Mouse (Mus musculus) ES-Bruce4 (cell line): ENCODE data around the gene Ice1. TPM values are rescaled to one million over a fixed set of nuclear protein-coding genes. Genes with fewer than 3 reads are reported as not detected.
A peak's percentile ranks its signal among the peaks of the same experiment; 100 is the strongest.

Source experiments
- H3K27ac ChIP-seq: 2 replicates; pipeline ENCODE4 v1.5.1; 2012; ENCODE audit warnings: low read length, inconsistent platforms; ENCODE audit not compliant: insufficient read depth
- H3K27me3 ChIP-seq: 2 replicates; pipeline ENCODE4 v1.6.1; 2012; ENCODE audit warnings: mild to moderate bottlenecking, low read length, inconsistent platforms; ENCODE audit not compliant: control insufficient read depth, poor library complexity, insufficient read depth, severe bottlenecking
- H3K36me3 ChIP-seq: 2 replicates; pipeline ENCODE4 v1.6.1; 2012; ENCODE audit warnings: inconsistent platforms, mild to moderate bottlenecking, low read length, moderate library complexity; ENCODE audit not compliant: control insufficient read depth, poor library complexity, insufficient read depth, severe bottlenecking
- H3K4me1 ChIP-seq: one replicate; pipeline ENCODE4 v1.8.1; 2011; ENCODE audit warnings: low read length; ENCODE audit not compliant: control insufficient read depth, insufficient read depth
- H3K4me3 ChIP-seq: 2 replicates; pipeline ENCODE4 v1.5.1; 2011; ENCODE audit warnings: low read depth, mild to moderate bottlenecking, low read length
- H3K9ac ChIP-seq: 2 replicates; pipeline ENCODE4 v1.6.1; 2012; ENCODE audit warnings: low read depth, mild to moderate bottlenecking, inconsistent platforms; ENCODE audit not compliant: poor library complexity, severe bottlenecking
- H3K9me3 ChIP-seq: replicated peaks from 2 replicates; pipeline ENCODE4 v1.6.1; 2012; ENCODE audit warnings: mild to moderate bottlenecking, low read length, inconsistent platforms; ENCODE audit not compliant: control insufficient read depth, poor library complexity, insufficient read depth, severe bottlenecking
- CTCF ChIP-seq: IDR thresholded peaks from one replicate; pipeline ENCODE4 v1.8.1; 2011; ENCODE audit warnings: low read depth, low read length
- EP300 ChIP-seq: IDR thresholded peaks from 2 replicates; pipeline ENCODE4 v1.6.1; 2011; ENCODE audit warnings: low read depth, low read length; ENCODE audit not compliant: insufficient read depth
- POLR2A ChIP-seq: IDR thresholded peaks from one replicate; pipeline ENCODE4 v1.8.1; 2011; ENCODE audit warnings: low read length; ENCODE audit not compliant: insufficient read depth
- polyA plus RNA-seq: library from polyadenylated mRNA; stranded (reverse); fragments of >200 nt; gene quantifications from 2 replicates; pipeline ENCODE4 v1.2.4, GENCODE M21; 2011; ENCODE audit warnings: low read depth; ENCODE audit not compliant: missing spikeins, insufficient read depth, insufficient read length

Gene Ice1
- polyA plus RNA-seq, 1 experiment, result 42.3 TPM

GRCm38 (mm10) chr13:70599964-70600619, 37.3 kb downstream of the Ice1 start:
- Histone ChIP-seq H3K27me3 (no peaks in the 10 kb centered on the region), H3K9ac (no peak overlapping the region), H3K36me3 (peaks cover 29% of the 10 kb centered on the region), H3K4me1 (no peaks in the 10 kb centered on the region), H3K27ac (no peak overlapping the region), H3K4me3 (no peak overlapping the region), H3K9me3 (no peaks in the 10 kb centered on the region)
- no peak for TF ChIP-seq CTCF
- TF ChIP-seq EP300, result no peak
- TF ChIP-seq POLR2A, result no peak

DNA sequence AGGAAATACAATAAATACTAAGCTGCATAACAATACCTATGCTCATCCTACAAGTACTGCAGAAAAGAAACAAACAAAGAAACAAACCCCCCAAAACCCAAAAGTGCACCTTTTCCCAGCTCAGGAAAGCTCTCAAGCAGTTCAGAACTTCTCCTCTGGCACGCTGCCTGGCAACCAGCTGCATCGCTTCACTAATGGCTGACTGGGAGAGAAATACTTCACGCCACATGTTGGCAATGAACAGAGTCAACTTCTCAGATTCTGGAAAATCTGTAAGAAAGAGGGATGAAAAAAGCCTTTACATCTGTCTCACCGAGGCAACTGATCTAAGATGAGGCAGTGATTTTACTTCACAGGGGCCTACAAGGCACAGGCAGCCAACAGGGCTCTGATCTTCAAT, 38.5 kb downstream of the Ice1 start:
- Histone ChIP-seq H3K27ac (no peak overlapping the region), H3K36me3 (peaks cover 38% of the 10 kb centered on the region), H3K9ac (no peak overlapping the region), H3K27me3 (no peaks in the 10 kb centered on the region), H3K9me3 (no peaks in the 10 kb centered on the region), H3K4me3 (no peak overlapping the region), H3K4me1 (no peaks in the 10 kb centered on the region)
- TF ChIP-seq CTCF (no peak), EP300 (no peak), POLR2A (no peak)

DNA sequence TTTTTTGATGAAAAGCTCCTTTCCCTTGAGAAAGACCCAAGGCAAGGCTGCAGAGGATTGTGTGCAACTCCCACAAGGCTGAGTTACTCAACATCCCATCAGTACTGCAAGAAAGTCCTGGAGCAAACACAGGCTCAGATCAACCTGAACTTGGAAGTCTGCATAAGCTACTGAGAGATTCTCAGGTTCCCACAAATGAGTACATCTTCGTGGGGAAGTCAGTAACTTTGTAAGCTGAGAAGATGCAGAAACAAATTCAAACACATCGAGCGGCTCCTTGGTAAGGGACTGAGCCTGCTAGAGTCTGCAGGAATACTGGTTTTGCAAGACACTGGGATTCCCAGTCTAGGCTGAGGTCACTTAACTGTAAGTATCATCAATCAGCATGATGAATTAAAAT, 40.5 kb downstream of the Ice1 start:
- peaks cover 5% of the 10 kb centered on the region; the same call in 1 of the 2 replicates for H3K9me3 ChIP-seq
- H3K36me3 ChIP-seq, result peaks cover 44% of the 10 kb centered on the region
- no peaks in the 10 kb centered on the region for H3K27me3 ChIP-seq
- TF ChIP-seq EP300 (no peak), CTCF (no peak), POLR2A (no peak)
- no peak overlapping the region for H3K4me3 ChIP-seq
- H3K27ac ChIP-seq, result no peak overlapping the region
- no peak overlapping the region for H3K9ac ChIP-seq
- no peaks in the 10 kb centered on the region for H3K4me1 ChIP-seq

GRCm38 (mm10) chr13:70590248-70590762, 47.1 kb downstream of the Ice1 start:
- TF ChIP-seq CTCF (no peak), POLR2A (no peak), EP300 (no peak)
- no peak overlapping the region for H3K27ac ChIP-seq
- no peaks in the 10 kb centered on the region for H3K27me3 ChIP-seq
- H3K9ac ChIP-seq, result no peak overlapping the region
- H3K4me3 ChIP-seq, result no peak overlapping the region
- H3K36me3 ChIP-seq, result peaks cover 33% of the 10 kb centered on the region
- H3K9me3 ChIP-seq, result peaks cover 5% of the 10 kb centered on the region; the same call in 1 of the 2 replicates
- H3K4me1 ChIP-seq, result no peaks in the 10 kb centered on the region

GRCm38 (mm10) chr13:70586969-70587368, 50.5 kb downstream of the Ice1 start:
- no peaks in the 10 kb centered on the region for H3K27me3 ChIP-seq
- no peaks in the 10 kb centered on the region for H3K4me1 ChIP-seq
- no peak overlapping the region for H3K9ac ChIP-seq
- no peak overlapping the region for H3K27ac ChIP-seq
- TF ChIP-seq EP300 (no peak), CTCF (peak; percentile 75), POLR2A (no peak)
- peaks cover 11% of the 10 kb centered on the region; the same call in 1 of the 2 replicates for H3K36me3 ChIP-seq
- peaks cover under 1% of the 10 kb centered on the region; the same call in 1 of the 2 replicates for H3K9me3 ChIP-seq
- H3K4me3 ChIP-seq, result no peak overlapping the region

- TF ChIP-seq POLR2A, result no peak
- no peak for TF ChIP-seq EP300
- TF ChIP-seq CTCF, result peak; percentile 44
- no peaks in the 10 kb centered on the region for H3K9me3 ChIP-seq
Observed at GRCm38 (mm10) chr13:70582517-70582916, 54.9 kb downstream of the Ice1 start.

More at GRCm38 (mm10) chr13:70582517-70582916, 54.9 kb downstream of the Ice1 start:
- Histone ChIP-seq H3K27ac (no peak overlapping the region), H3K9ac (no peak overlapping the region), H3K36me3 (peaks cover 4% of the 10 kb centered on the region; the same call in 1 of the 2 replicates), H3K27me3 (no peaks in the 10 kb centered on the region), H3K4me3 (no peak overlapping the region), H3K4me1 (no peaks in the 10 kb centered on the region)
